25 mouse cellular contexts compared by ENCODE assay signal in the genomic region with DNA sequence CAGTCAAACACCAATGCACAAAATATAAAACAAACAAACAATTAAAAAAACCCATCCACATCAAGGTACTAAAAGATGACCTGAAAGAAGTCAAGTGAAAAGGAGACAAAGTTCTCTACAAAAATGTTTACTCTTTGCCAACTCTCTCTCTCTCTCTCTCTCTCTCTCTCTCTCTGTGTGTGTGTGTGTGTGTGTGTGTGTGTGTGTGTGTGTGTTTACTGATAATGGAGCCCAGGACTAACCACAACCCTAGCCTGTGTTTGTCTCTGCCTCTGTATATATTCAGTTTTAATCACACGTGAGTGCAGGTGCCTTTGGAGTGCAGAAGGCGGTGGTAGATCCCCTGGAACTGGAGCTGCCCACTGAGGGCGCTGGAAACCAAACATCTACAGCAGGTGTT. TPM values are rescaled to one million over a fixed set of nuclear protein-coding genes. Genes with fewer than 3 reads are reported as not detected.
DNase-seq lines count a peak whose midpoint lies in the region; ATAC-seq and TF ChIP-seq lines count a peak whose summit lies in the region.
"Had no signal": no experiment of that assay in that cellular context is flagged by ENCODE, and none has a peak within 500 bp of the region (broad histone marks: within the 10 kb centered on the region; RNA-seq: fewer than 3 reads in every experiment).

No protein-coding gene starts in this region.

- no peak for DNase-seq in heart, postnatal 4 days
- peak; percentile 50 for DNase-seq in MEL (ENCODE audit: low read depth, low spot score)
- DNase-seq in liver, embryonic 14.5 days (ENCODE audit: low read depth in 3 of 3, low spot score in 3 of 3), result no peak
- no peak for DNase-seq in forebrain, embryonic 10.5 days (ENCODE audit: extremely low spot score, low spot score)
- DNase-seq in gastrocnemius, adult 8-10 months (ENCODE audit: low spot score in 2 of 2), result no peak
- DNase-seq: adrenal gland, postnatal 10 days; adrenal gland, postnatal 36 days; cerebellum, adult 18-20 months; cerebellum, postnatal 14 days; gastrocnemius, postnatal 10 days; heart, postnatal 14 days had no signal

- H3K4me1 ChIP-seq in heart, embryonic 12.5 days (replicated peaks), result peaks cover 35% of the 10 kb centered on the region
- peaks cover 0 to 10% of the 10 kb centered on the region in 2 experiments; a peak in 3 of 4 replicates for H3K4me1 ChIP-seq in MEL (ENCODE audit: control insufficient read depth in 1 of 2, insufficient read depth in 2 of 2, low read length in 2 of 2)
- H3K4me1 ChIP-seq in liver, embryonic 14.5 days (replicated peaks; ENCODE audit: control insufficient read depth in 2 of 2, insufficient read depth in 2 of 2, low read length in 1 of 2), result peaks cover 6 to 12% of the 10 kb centered on the region in 2 experiments
- peaks cover 50% of the 10 kb centered on the region for H3K4me1 ChIP-seq in forebrain, embryonic 10.5 days

- H3K9ac ChIP-seq in heart, embryonic 12.5 days, result peak overlapping the region; percentile 8; the same call in 1 of the 2 replicates
- no peak overlapping the region for H3K9ac ChIP-seq in MEL (ENCODE audit: control insufficient read depth, low read depth, low read length, poor library complexity, severe bottlenecking)
- no peak overlapping the region for H3K9ac ChIP-seq in liver, embryonic 14.5 days (replicated peaks)
- H3K9ac ChIP-seq: embryonic facial prominence, embryonic 12.5 days; embryonic facial prominence, embryonic 15.5 days; forebrain, embryonic 12.5 days; forebrain, embryonic 15.5 days; hindbrain, embryonic 12.5 days; hindbrain, embryonic 15.5 days had no signal

- H3K4me3 ChIP-seq in heart, embryonic 12.5 days, result no peak overlapping the region
- no peak overlapping the region for H3K4me3 ChIP-seq in MEL (ENCODE audit: control insufficient read depth in 1 of 2, insufficient read depth in 1 of 2, low read depth in 2 of 2, low read length in 2 of 2)
- H3K4me3 ChIP-seq in liver, embryonic 14.5 days (ENCODE audit: insufficient read depth in 1 of 2, low read depth in 2 of 2, low read length in 2 of 2), result no peak overlapping the region
- H3K4me3 ChIP-seq in forebrain, embryonic 10.5 days, result no peak overlapping the region; the same call in 1 of the 2 replicates
- H3K4me3 ChIP-seq: embryonic facial prominence, embryonic 12.5 days; forebrain, embryonic 12.5 days; forebrain, embryonic 15.5 days; heart, embryonic 13.5 days; hindbrain, embryonic 12.5 days; hindbrain, embryonic 15.5 days had no signal

- peak; percentile 17 to 52; a peak in 2 of 4 replicates for TF ChIP-seq EP300 in MEL (IDR thresholded peaks at IDR 0.05; ENCODE audit: low read depth in 1 of 2, low read length in 2 of 2)
- TF ChIP-seq EP300 in liver, embryonic 14.5 days (IDR thresholded peaks at IDR 0.05; ENCODE audit: low read depth), result no peak

- no peak overlapping the region for H3K4me2 ChIP-seq in heart, embryonic 12.5 days
- no peak overlapping the region for H3K4me2 ChIP-seq in liver, embryonic 14.5 days (ENCODE audit: low read depth)
- H3K4me2 ChIP-seq: embryonic facial prominence, embryonic 12.5 days; embryonic facial prominence, embryonic 15.5 days; forebrain, embryonic 12.5 days; forebrain, embryonic 15.5 days; heart, embryonic 13.5 days; hindbrain, embryonic 12.5 days; hindbrain, embryonic 15.5 days had no signal

- no peak for TF ChIP-seq CTCF in MEL (IDR thresholded peaks at IDR 0.05 in 2 of 3, conservative IDR thresholded peaks at IDR 0.05 in 1 of 3; ENCODE audit: control insufficient read depth in 1 of 3, insufficient read depth in 1 of 3, low read depth in 2 of 3, low read length in 3 of 3, poor library complexity in 1 of 3, severe bottlenecking in 1 of 3)
- TF ChIP-seq CTCF in liver, embryonic 14.5 days (IDR thresholded peaks at IDR 0.05; ENCODE audit: low read depth), result no peak

- H3K27ac ChIP-seq in heart, embryonic 12.5 days (ENCODE audit: poor library complexity, severe bottlenecking), result no peak overlapping the region
- no peak overlapping the region for H3K27ac ChIP-seq in MEL (ENCODE audit: control insufficient read depth, low read depth, low read length)
- no peak overlapping the region for H3K27ac ChIP-seq in liver, embryonic 14.5 days
- H3K27ac ChIP-seq in forebrain, embryonic 10.5 days, result no peak overlapping the region
- H3K27ac ChIP-seq: embryonic facial prominence, embryonic 12.5 days; embryonic facial prominence, embryonic 15.5 days; forebrain, embryonic 12.5 days; forebrain, embryonic 15.5 days; heart, embryonic 13.5 days; hindbrain, embryonic 12.5 days; hindbrain, embryonic 15.5 days had no signal

- no peaks in the 10 kb centered on the region; the same call in 1 of the 2 replicates for H3K9me3 ChIP-seq in heart, embryonic 12.5 days (replicated peaks)
- no peaks in the 10 kb centered on the region for H3K9me3 ChIP-seq in MEL (replicated peaks; ENCODE audit: insufficient read depth, low read length)
- H3K9me3 ChIP-seq in liver, embryonic 14.5 days (ENCODE audit: control insufficient read depth, low read length), result no peaks in the 10 kb centered on the region
- peaks cover 8% of the 10 kb centered on the region; the same call in 1 of the 2 replicates for H3K9me3 ChIP-seq in forebrain, embryonic 10.5 days
- H3K9me3 ChIP-seq: embryonic facial prominence, embryonic 12.5 days; embryonic facial prominence, embryonic 15.5 days; forebrain, embryonic 12.5 days; forebrain, embryonic 15.5 days; heart, embryonic 13.5 days; hindbrain, embryonic 12.5 days; hindbrain, embryonic 15.5 days had no signal

- ATAC-seq in heart, embryonic 12.5 days (ENCODE audit: insufficient number of reproducible peaks, low FRiP score), result no peak
- peak; percentile 16; the same call in 1 of the 2 replicates for ATAC-seq in liver, embryonic 14.5 days (ENCODE audit: insufficient read depth)
- peak; percentile 20; the same call in 1 of the 2 replicates for ATAC-seq in megakaryocyte-erythroid progenitor cell, adult 5-6 weeks (replicated peaks; ENCODE audit: low FRiP score, low TSS enrichment, poor library complexity, severe bottlenecking)
- ATAC-seq: forebrain, embryonic 15.5 days; Patski had no signal

- WGBS in heart, embryonic 12.5 days, result 74% methylated on average over 3 of the region's 3 CpGs
- WGBS in liver, embryonic 14.5 days (ENCODE audit: insufficient replicate concordance), result 21% methylated on average over 3 of the region's 3 CpGs
- 80% methylated on average over 3 of the region's 3 CpGs for WGBS in forebrain, embryonic 10.5 days

- no peak for TF ChIP-seq RAD21 in MEL (IDR thresholded peaks at IDR 0.05; ENCODE audit: low read depth, low read length)

- H3K36me3 ChIP-seq in heart, embryonic 12.5 days, result peaks cover 79% of the 10 kb centered on the region
- H3K36me3 ChIP-seq in MEL (ENCODE audit: control insufficient read depth in 1 of 2, insufficient read depth in 2 of 2, low read length in 2 of 2), result peaks cover 16 to 18% of the 10 kb centered on the region in 2 experiments
- peaks cover 39% of the 10 kb centered on the region for H3K36me3 ChIP-seq in liver, embryonic 14.5 days (replicated peaks; ENCODE audit: control insufficient read depth, insufficient read depth, low read depth)
- H3K36me3 ChIP-seq in forebrain, embryonic 10.5 days (replicated peaks), result peaks cover 82% of the 10 kb centered on the region

- H3K27me3 ChIP-seq in heart, embryonic 12.5 days (replicated peaks), result no peaks in the 10 kb centered on the region
- H3K27me3 ChIP-seq in MEL (ENCODE audit: control insufficient read depth in 1 of 2, insufficient read depth in 2 of 2, low read length in 2 of 2), result no peaks in the 10 kb centered on the region
- no peaks in the 10 kb centered on the region for H3K27me3 ChIP-seq in liver, embryonic 14.5 days (ENCODE audit: control insufficient read depth, insufficient read depth, low read length)
- peaks cover 10% of the 10 kb centered on the region; the same call in 1 of the 2 replicates for H3K27me3 ChIP-seq in forebrain, embryonic 10.5 days (ENCODE audit: poor library complexity, severe bottlenecking)
- H3K27me3 ChIP-seq: embryonic facial prominence, embryonic 12.5 days; embryonic facial prominence, embryonic 15.5 days; forebrain, embryonic 12.5 days; forebrain, embryonic 15.5 days; heart, embryonic 13.5 days; hindbrain, embryonic 12.5 days; hindbrain, embryonic 15.5 days; Patski had no signal

- TF ChIP-seq POLR2A in MEL (IDR thresholded peaks at IDR 0.05; ENCODE audit: control insufficient read depth in 1 of 2, insufficient read depth in 1 of 2, low read depth in 1 of 2, low read length in 2 of 2, poor library complexity in 1 of 2), result no peak; a peak in 1 of 4 replicates

- peaks cover 22% of the 10 kb centered on the region for H3K79me2 ChIP-seq in MEL (ENCODE audit: control insufficient read depth, insufficient read depth, low read length, poor library complexity)

RNA-seq across cellular contexts. Expression of gene Ddah2, which starts 1.7 kb away (rescaled TPM):
- 192 and 205 TPM in 2 replicates for polyA plus RNA-seq in heart, embryonic 12.5 days (2016; fragmentation: Nextera tagmentation; extraction: Ambion mirVana)
- 100 to 1,000 TPM; 104 to 106 TPM for total RNA-seq in heart, postnatal 4 days (2021)
- total RNA-seq in MEL (2012; rRNA removed), result 9.9 and 11.1 TPM in 2 replicates
- polyA plus RNA-seq in MEL (2012; ENCODE audit: insufficient read depth in 1 of 2, insufficient read length in 2 of 2, low read depth in 1 of 2, low replicate concordance in 2 of 2, missing spikeins in 1 of 2), result 1 to 10 TPM in 1 of 2 experiments, not detected in 1; 8.6 TPM
- 12.0 and 12.3 TPM in 2 replicates for polyA plus RNA-seq in liver, embryonic 14.5 days (2012; rRNA removed)
- polyA plus RNA-seq in liver, embryonic 14.5 days (2014; fragmentation: Nextera tagmentation; extraction: Ambion mirVana), result 16.1 and 17.3 TPM in 2 replicates
- total RNA-seq in megakaryocyte-erythroid progenitor cell, adult 5-6 weeks (2014; fragmentation: Nextera tagmentation), result 2.7 and 7.6 TPM in 2 replicates
- 4.6 and 21.4 TPM in 2 replicates for total RNA-seq in megakaryocyte-erythroid progenitor cell, adult 5-6 weeks (2017)
- 414 and 441 TPM in 2 replicates for polyA plus RNA-seq in forebrain, embryonic 10.5 days (2016; fragmentation: Nextera tagmentation; extraction: Ambion mirVana)
- 1 to 10 TPM; 4.3 to 6.2 (median 5.1) TPM for total RNA-seq in gastrocnemius, adult 8-10 months (2022)

RNA-seq across cellular contexts. Expression of gene Clic1, which starts 7.3 kb away (rescaled TPM):
- polyA plus RNA-seq in heart, embryonic 12.5 days (2016; fragmentation: Nextera tagmentation; extraction: Ambion mirVana), result 349 and 354 TPM in 2 replicates
- 100 to 1,000 TPM; 166 to 167 TPM for total RNA-seq in heart, postnatal 4 days (2021)
- 285 and 333 TPM in 2 replicates for total RNA-seq in MEL (2012; rRNA removed)
- 100 to 1,000 TPM; 309 to 335 TPM for polyA plus RNA-seq in MEL (2012; ENCODE audit: insufficient read depth in 1 of 2, insufficient read length in 2 of 2, low read depth in 1 of 2, low replicate concordance in 2 of 2, missing spikeins in 1 of 2)
- 76.4 and 78.0 TPM in 2 replicates for polyA plus RNA-seq in liver, embryonic 14.5 days (2012; rRNA removed)
- polyA plus RNA-seq in liver, embryonic 14.5 days (2014; fragmentation: Nextera tagmentation; extraction: Ambion mirVana), result 38.1 and 39.9 TPM in 2 replicates
- 126 and 137 TPM in 2 replicates for total RNA-seq in megakaryocyte-erythroid progenitor cell, adult 5-6 weeks (2014; fragmentation: Nextera tagmentation)
- total RNA-seq in megakaryocyte-erythroid progenitor cell, adult 5-6 weeks (2017), result 137 and 183 TPM in 2 replicates
- 174 and 179 TPM in 2 replicates for polyA plus RNA-seq in forebrain, embryonic 10.5 days (2016; fragmentation: Nextera tagmentation; extraction: Ambion mirVana)
- total RNA-seq in gastrocnemius, adult 8-10 months (2022), result 1 to 10 TPM; 5.2 to 9.0 (median 6.6) TPM

RNA-seq across cellular contexts. Expression of gene Ly6g6c, which starts 8.1 kb away (rescaled TPM):
- polyA plus RNA-seq in heart, embryonic 12.5 days (2016; fragmentation: Nextera tagmentation; extraction: Ambion mirVana), result 0.27 TPM in 1 of 2 replicates, not detected in the other
- not detected for total RNA-seq in heart, postnatal 4 days (2021)
- not detected in 2 replicates for total RNA-seq in MEL (2012; rRNA removed)
- under 1 TPM in 1 of 2 experiments, not detected in 1; 0.24 TPM for polyA plus RNA-seq in MEL (2012; ENCODE audit: insufficient read depth in 1 of 2, insufficient read length in 2 of 2, low read depth in 1 of 2, low replicate concordance in 2 of 2, missing spikeins in 1 of 2)
- polyA plus RNA-seq in liver, embryonic 14.5 days (2012; rRNA removed), result 0.26 and 0.48 TPM in 2 replicates
- 0.24 and 0.37 TPM in 2 replicates for polyA plus RNA-seq in liver, embryonic 14.5 days (2014; fragmentation: Nextera tagmentation; extraction: Ambion mirVana)
- total RNA-seq in megakaryocyte-erythroid progenitor cell, adult 5-6 weeks (2014; fragmentation: Nextera tagmentation), result not detected in 2 replicates
- total RNA-seq in megakaryocyte-erythroid progenitor cell, adult 5-6 weeks (2017), result not detected in 2 replicates
- 0.25 TPM in 1 of 2 replicates, not detected in the other for polyA plus RNA-seq in forebrain, embryonic 10.5 days (2016; fragmentation: Nextera tagmentation; extraction: Ambion mirVana)
- total RNA-seq in gastrocnemius, adult 8-10 months (2022), result not detected
- total RNA-seq: adrenal gland, adult 18-20 months; adrenal gland, postnatal 10 days; ES-E14; gastrocnemius, postnatal 10 days; heart, adult 8-10 months; heart, postnatal 14 days; hematopoietic stem cell, adult 5-6 weeks had no signal
- polyA plus RNA-seq: embryonic facial prominence, embryonic 12.5 days; forebrain, embryonic 12.5 days; forebrain, embryonic 15.5 days; heart, embryonic 13.5 days; hindbrain, embryonic 12.5 days; Patski had no signal

RNA-seq across cellular contexts. Expression of gene Mpig6b, which starts 8.9 kb away (rescaled TPM):
- polyA plus RNA-seq in heart, embryonic 12.5 days (2016; fragmentation: Nextera tagmentation; extraction: Ambion mirVana), result 1.2 and 2.0 TPM in 2 replicates
- under 1 TPM in 1 of 2 experiments, not detected in 1; 0.47 TPM for total RNA-seq in heart, postnatal 4 days (2021)
- not detected in 2 replicates for total RNA-seq in MEL (2012; rRNA removed)
- not detected for polyA plus RNA-seq in MEL (2012; ENCODE audit: insufficient read depth in 1 of 2, insufficient read length in 2 of 2, low read depth in 1 of 2, low replicate concordance in 2 of 2, missing spikeins in 1 of 2)
- 2.3 and 2.6 TPM in 2 replicates for polyA plus RNA-seq in liver, embryonic 14.5 days (2012; rRNA removed)
- polyA plus RNA-seq in liver, embryonic 14.5 days (2014; fragmentation: Nextera tagmentation; extraction: Ambion mirVana), result 4.0 and 6.6 TPM in 2 replicates
- total RNA-seq in megakaryocyte-erythroid progenitor cell, adult 5-6 weeks (2014; fragmentation: Nextera tagmentation), result 0.32 TPM in 1 of 2 replicates, not detected in the other
- not detected in 2 replicates for total RNA-seq in megakaryocyte-erythroid progenitor cell, adult 5-6 weeks (2017)
- 0.59 and 0.72 TPM in 2 replicates for polyA plus RNA-seq in forebrain, embryonic 10.5 days (2016; fragmentation: Nextera tagmentation; extraction: Ambion mirVana)
- total RNA-seq in gastrocnemius, adult 8-10 months (2022), result not detected
- total RNA-seq: adrenal gland, postnatal 36 days; ES-E14; hematopoietic stem cell, adult 5-6 weeks had no signal
- polyA plus RNA-seq: Patski had no signal

RNA-seq across cellular contexts. Expression of gene Msh5, which starts 10.5 kb away (rescaled TPM):
- 3.5 and 4.9 TPM in 2 replicates for polyA plus RNA-seq in heart, embryonic 12.5 days (2016; fragmentation: Nextera tagmentation; extraction: Ambion mirVana)
- 1 to 10 TPM; 4.0 to 6.5 TPM for total RNA-seq in heart, postnatal 4 days (2021)
- total RNA-seq in MEL (2012; rRNA removed), result 17.9 and 26.3 TPM in 2 replicates
- 10 to 100 TPM in 1 of 2 experiments, not detected in 1; 29.0 TPM for polyA plus RNA-seq in MEL (2012; ENCODE audit: insufficient read depth in 1 of 2, insufficient read length in 2 of 2, low read depth in 1 of 2, low replicate concordance in 2 of 2, missing spikeins in 1 of 2)
- 3.3 and 4.3 TPM in 2 replicates for polyA plus RNA-seq in liver, embryonic 14.5 days (2012; rRNA removed)
- polyA plus RNA-seq in liver, embryonic 14.5 days (2014; fragmentation: Nextera tagmentation; extraction: Ambion mirVana), result 2.3 and 2.9 TPM in 2 replicates
- 10.0 and 10.6 TPM in 2 replicates for total RNA-seq in megakaryocyte-erythroid progenitor cell, adult 5-6 weeks (2014; fragmentation: Nextera tagmentation)
- total RNA-seq in megakaryocyte-erythroid progenitor cell, adult 5-6 weeks (2017), result 2.4 and 3.1 TPM in 2 replicates
- polyA plus RNA-seq in forebrain, embryonic 10.5 days (2016; fragmentation: Nextera tagmentation; extraction: Ambion mirVana), result 4.3 and 5.1 TPM in 2 replicates
- not detected for total RNA-seq in gastrocnemius, adult 8-10 months (2022)

Comparison
In these comparisons a context has a peak if more than half of its experiments do, and no peak if none do; other contexts are left out.
1. RNA of gene Clic1, which starts 7.3 kb away (total RNA-seq): 285 to 333 TPM in MEL, 166 to 167 TPM in heart, postnatal 4 days and 126 to 183 TPM in megakaryocyte-erythroid progenitor cell, adult 5-6 weeks; 5.2 to 9.0 TPM in gastrocnemius, adult 8-10 months; every median in the first group is over 10 times any median in the second.